ENCODE assay signal across 8 mouse cellular contexts in genomic region chr10:88426158-88426816, GRCm38 (mm10). TPM values are rescaled to one million over a fixed set of nuclear protein-coding genes. Genes with fewer than 3 reads are reported as not detected.
DNase-seq lines count a peak whose midpoint lies in the region; ATAC-seq and TF ChIP-seq lines count a peak whose summit lies in the region.

No protein-coding gene starts in this region.

- H3K4me3 ChIP-seq in cerebellum, adult 2 months (replicated peaks; ENCODE audit: insufficient read depth, low read depth, low read length): no peak overlapping the region
- H3K4me3 ChIP-seq in kidney, embryonic 14.5 days (ENCODE audit: low read length): no peak overlapping the region
- H3K4me3 ChIP-seq in liver, postnatal 0 days (ENCODE audit: low read depth, low read length): no peak overlapping the region

- H3K4me1 ChIP-seq in cerebellum, adult 2 months (ENCODE audit: control insufficient read depth, insufficient read depth, low read length): no peaks in the 10 kb centered on the region
- H3K4me1 ChIP-seq in kidney, embryonic 14.5 days (ENCODE audit: control insufficient read depth, insufficient read depth, low read length): no peaks in the 10 kb centered on the region
- H3K4me1 ChIP-seq in liver, postnatal 0 days (ENCODE audit: insufficient read depth): no peaks in the 10 kb centered on the region

- H3K27me3 ChIP-seq in cerebellum, adult 2 months (ENCODE audit: control insufficient read depth, insufficient read depth, low read length): no peaks in the 10 kb centered on the region
- no peaks in the 10 kb centered on the region for H3K27me3 ChIP-seq in kidney, embryonic 14.5 days (ENCODE audit: control insufficient read depth, insufficient read depth, low read length)
- no peaks in the 10 kb centered on the region for H3K27me3 ChIP-seq in liver, postnatal 0 days (ENCODE audit: insufficient read depth, low read length)

- DNase-seq in adrenal gland, adult (ENCODE audit: inconsistent age in 2 of 2, low spot score in 1 of 2): peak; percentile 48 to 82
- no peak for DNase-seq in adrenal gland, postnatal 4 days (ENCODE audit: low spot score in 2 of 2)
- DNase-seq in MEL-GATA-1-ER (ENCODE audit: extremely low read depth, low read depth): peak; percentile 43
- DNase-seq in cerebellum, adult 2 months: peak; percentile 31 to 68
- DNase-seq in frontal cortex, adult 2 months (ENCODE audit: extremely low spot score in 1 of 2, low spot score in 1 of 2): peak; percentile 24 to 83
- DNase-seq in liver, postnatal 0 days: peak; percentile 56

- H3K27ac ChIP-seq in cerebellum, adult 2 months (ENCODE audit: insufficient read depth, low read length): no peak overlapping the region
- H3K27ac ChIP-seq in kidney, embryonic 14.5 days (ENCODE audit: low read depth, low read length): no peak overlapping the region
- no peak overlapping the region for H3K27ac ChIP-seq in liver, postnatal 0 days (ENCODE audit: low read depth)

- WGBS in cerebellum, adult 2 months: 89% methylated on average over 2 of the region's 2 CpGs
- WGBS in kidney, embryonic 14.5 days: 97% methylated on average over 2 of the region's 2 CpGs
- 88% methylated on average over 2 of the region's 2 CpGs for WGBS in liver, postnatal 0 days (ENCODE audit: insufficient replicate concordance)

- no peak for TF ChIP-seq EP300 in liver, postnatal 0 days (IDR thresholded peaks at IDR 0.05; ENCODE audit: low read depth)

- H3K36me3 ChIP-seq in kidney, embryonic 14.5 days (ENCODE audit: control insufficient read depth, insufficient read depth, low read length): peaks cover 14% of the 10 kb centered on the region
- H3K36me3 ChIP-seq in liver, postnatal 0 days (replicated peaks; ENCODE audit: insufficient read depth, low read length): peaks cover 6% of the 10 kb centered on the region

- no peak overlapping the region for H3K9ac ChIP-seq in kidney, embryonic 14.5 days (ENCODE audit: low read depth, low read length)
- no peak overlapping the region for H3K9ac ChIP-seq in liver, postnatal 0 days (replicated peaks)

- H3K9me3 ChIP-seq in kidney, embryonic 14.5 days (ENCODE audit: control insufficient read depth, low read length): no peaks in the 10 kb centered on the region
- no peaks in the 10 kb centered on the region for H3K9me3 ChIP-seq in liver, postnatal 0 days (ENCODE audit: low read length)

- no peak for TF ChIP-seq POLR2A in cerebellum, adult 2 months (IDR thresholded peaks at IDR 0.05; ENCODE audit: borderline replicate concordance, insufficient read depth, low read length)

- no peak for TF ChIP-seq CTCF in cerebellum, adult 2 months (IDR thresholded peaks at IDR 0.05; ENCODE audit: borderline replicate concordance, insufficient read depth, low read depth, low read length)
- TF ChIP-seq CTCF in liver, postnatal 0 days (IDR thresholded peaks at IDR 0.05; ENCODE audit: low read depth): peak; percentile 85

- peak; percentile 75; the same call in 1 of the 2 replicates for ATAC-seq in kidney, embryonic 14.5 days (ENCODE audit: low FRiP score, low TSS enrichment)
- ATAC-seq in liver, postnatal 0 days: peak; percentile 58; the same call in 1 of the 2 replicates
- ATAC-seq in neutrophil, adult 5-6 weeks (ENCODE audit: extremely low read depth, insufficient number of reproducible peaks, low FRiP score, poor library complexity, severe bottlenecking): peak; percentile 74

- H3K4me2 ChIP-seq in kidney, embryonic 14.5 days (replicated peaks; ENCODE audit: low read depth, low read length): no peak overlapping the region
- H3K4me2 ChIP-seq in liver, postnatal 0 days (ENCODE audit: low read depth, low read length): no peak overlapping the region

RNA-seq across cellular contexts. Expression of gene Sycp3, which starts 33.1 kb away (rescaled TPM):
- total RNA-seq in adrenal gland, postnatal 4 days (2021): under 1 TPM; 0.54 to 0.62 TPM
- polyA plus RNA-seq in cerebellum, adult 2 months (2012; rRNA removed): 0.33 and 0.54 TPM in 2 replicates
- 0.30 and 0.38 TPM in 2 replicates for polyA plus RNA-seq in frontal cortex, adult 2 months (2012; rRNA removed)
- polyA plus RNA-seq in kidney, embryonic 14.5 days (2014; fragmentation: Nextera tagmentation; extraction: Ambion mirVana): not detected in 2 replicates
- 0.13 TPM in 1 of 2 replicates, not detected in the other for polyA plus RNA-seq in liver, postnatal 0 days (2015; fragmentation: Nextera tagmentation; extraction: Ambion mirVana)
- not detected in 2 replicates for total RNA-seq in neutrophil, adult 5-6 weeks (2017)

RNA-seq across cellular contexts. Expression of gene Gnptab, which starts 47.4 kb away (rescaled TPM):
- 10 to 100 TPM; 34.2 to 37.8 TPM for total RNA-seq in adrenal gland, postnatal 4 days (2021)
- 38.8 and 41.2 TPM in 2 replicates for polyA plus RNA-seq in cerebellum, adult 2 months (2012; rRNA removed)
- 34.6 and 36.8 TPM in 2 replicates for polyA plus RNA-seq in frontal cortex, adult 2 months (2012; rRNA removed)
- 6.7 and 17.6 TPM in 2 replicates for polyA plus RNA-seq in kidney, embryonic 14.5 days (2014; fragmentation: Nextera tagmentation; extraction: Ambion mirVana)
- 1.5 and 1.8 TPM in 2 replicates for polyA plus RNA-seq in liver, postnatal 0 days (2015; fragmentation: Nextera tagmentation; extraction: Ambion mirVana)
- 34.7 and 35.9 TPM in 2 replicates for total RNA-seq in neutrophil, adult 5-6 weeks (2017)

RNA-seq across cellular contexts. Expression of gene Dram1, which starts 47.4 kb away (rescaled TPM):
- 1 to 10 TPM; 4.4 to 4.5 TPM for total RNA-seq in adrenal gland, postnatal 4 days (2021)
- 0.43 and 0.80 TPM in 2 replicates for polyA plus RNA-seq in cerebellum, adult 2 months (2012; rRNA removed)
- polyA plus RNA-seq in frontal cortex, adult 2 months (2012; rRNA removed): 1.4 and 1.7 TPM in 2 replicates
- polyA plus RNA-seq in kidney, embryonic 14.5 days (2014; fragmentation: Nextera tagmentation; extraction: Ambion mirVana): 0.99 and 1.0 TPM in 2 replicates
- polyA plus RNA-seq in liver, postnatal 0 days (2015; fragmentation: Nextera tagmentation; extraction: Ambion mirVana): 2.9 and 3.1 TPM in 2 replicates
- total RNA-seq in neutrophil, adult 5-6 weeks (2017): 20.1 and 22.1 TPM in 2 replicates

Comparison
In these comparisons a context has a peak if more than half of its experiments do, and no peak if none do; other contexts are left out.
1. DNase-seq: peak in adrenal gland, adult (2 of 2), MEL-GATA-1-ER (single experiment), cerebellum, adult 2 months (2 of 2), frontal cortex, adult 2 months (2 of 2) and liver, postnatal 0 days (single experiment); none in adrenal gland, postnatal 4 days (0 of 2).
2. Peak in every context shown above with its lines, with median percentiles within 50 percentile points of each other: ATAC-seq.